Mouse (Mus musculus): ENCODE results near the gene Galnt6. TPM values are rescaled to one million over a fixed set of nuclear protein-coding genes. Genes with fewer than 3 reads are reported as not detected.
A peak's percentile ranks its signal among the peaks of the same experiment; 100 is the strongest.

Galnt6 gene
- polyA plus RNA-seq, 1 experiment, result 34.7 TPM

GRCm38 (mm10) chr15:100747121-100747963, 18.2 kb upstream of the Galnt6 start:
- Histone ChIP-seq H3K27ac (ENCODE audit: control insufficient read depth, insufficient read depth, low read length) (no peak overlapping the region; the same call in 1 of the 2 replicates), H3K36me3 (ENCODE audit: control insufficient read depth, insufficient read depth, low read length) (no peaks in the 10 kb centered on the region), H3K27me3 (ENCODE audit: control insufficient read depth, insufficient read depth, low read length) (no peaks in the 10 kb centered on the region), H3K4me1 (replicated peaks; ENCODE audit: control insufficient read depth, insufficient read depth, low read length) (peaks cover 6% of the 10 kb centered on the region), H3K4me3 (ENCODE audit: control insufficient read depth, insufficient read depth, low read length) (no peak overlapping the region)
- DNase-seq, result peak; percentile 35
- WGBS, result 15% methylated on average over 27 of the region's 27 CpGs
- TF ChIP-seq CTCF (IDR thresholded peaks at IDR 0.05; ENCODE audit: borderline replicate concordance, control insufficient read depth, extremely low read depth, insufficient read depth, low read length, poor library complexity) (no peak), POLR2A (IDR thresholded peaks at IDR 0.05; ENCODE audit: control insufficient read depth, extremely low read depth, insufficient read depth, low read length, poor library complexity) (no peak)

GRCm38 (mm10) chr15:100746478-100747120, 17.4 kb upstream of the Galnt6 start:
- DNase-seq, result no peak
- H3K27ac ChIP-seq (ENCODE audit: control insufficient read depth, insufficient read depth, low read length), result no peak overlapping the region
- no peaks in the 10 kb centered on the region for H3K27me3 ChIP-seq (ENCODE audit: control insufficient read depth, insufficient read depth, low read length)
- TF ChIP-seq POLR2A (IDR thresholded peaks at IDR 0.05; ENCODE audit: control insufficient read depth, extremely low read depth, insufficient read depth, low read length, poor library complexity) (no peak), CTCF (IDR thresholded peaks at IDR 0.05; ENCODE audit: borderline replicate concordance, control insufficient read depth, extremely low read depth, insufficient read depth, low read length, poor library complexity) (no peak)
- H3K36me3 ChIP-seq (ENCODE audit: control insufficient read depth, insufficient read depth, low read length), result no peaks in the 10 kb centered on the region
- WGBS, result 78% methylated on average over 6 of the region's 6 CpGs
- peaks cover 6% of the 10 kb centered on the region for H3K4me1 ChIP-seq (replicated peaks; ENCODE audit: control insufficient read depth, insufficient read depth, low read length)
- H3K4me3 ChIP-seq (ENCODE audit: control insufficient read depth, insufficient read depth, low read length), result no peak overlapping the region

- H3K36me3 ChIP-seq (ENCODE audit: control insufficient read depth, insufficient read depth, low read length), result no peaks in the 10 kb centered on the region
- peaks cover 10% of the 10 kb centered on the region for H3K4me1 ChIP-seq (replicated peaks; ENCODE audit: control insufficient read depth, insufficient read depth, low read length)
- TF ChIP-seq CTCF (IDR thresholded peaks at IDR 0.05; ENCODE audit: borderline replicate concordance, control insufficient read depth, extremely low read depth, insufficient read depth, low read length, poor library complexity) (no peak), POLR2A (IDR thresholded peaks at IDR 0.05; ENCODE audit: control insufficient read depth, extremely low read depth, insufficient read depth, low read length, poor library complexity) (no peak)
- no peak overlapping the region for H3K27ac ChIP-seq (ENCODE audit: control insufficient read depth, insufficient read depth, low read length)
- no peaks in the 10 kb centered on the region for H3K27me3 ChIP-seq (ENCODE audit: control insufficient read depth, insufficient read depth, low read length)
- no peak overlapping the region for H3K4me3 ChIP-seq (ENCODE audit: control insufficient read depth, insufficient read depth, low read length)
- WGBS, result 95% methylated on average over 6 of the region's 6 CpGs
- DNase-seq, result no peak
These were observed 14.1 kb upstream of the Galnt6 start for GRCm38 (mm10) chr15:100743238-100743637.

- Histone ChIP-seq H3K4me1 (replicated peaks; ENCODE audit: control insufficient read depth, insufficient read depth, low read length) (peaks cover 18% of the 10 kb centered on the region), H3K36me3 (ENCODE audit: control insufficient read depth, insufficient read depth, low read length) (no peaks in the 10 kb centered on the region), H3K27ac (ENCODE audit: control insufficient read depth, insufficient read depth, low read length) (no peak overlapping the region), H3K27me3 (ENCODE audit: control insufficient read depth, insufficient read depth, low read length) (no peaks in the 10 kb centered on the region), H3K4me3 (ENCODE audit: control insufficient read depth, insufficient read depth, low read length) (no peak overlapping the region)
- DNase-seq, result no peak
- WGBS, result 97% methylated on average over 6 of the region's 6 CpGs
- TF ChIP-seq CTCF (IDR thresholded peaks at IDR 0.05; ENCODE audit: borderline replicate concordance, control insufficient read depth, extremely low read depth, insufficient read depth, low read length, poor library complexity) (no peak), POLR2A (IDR thresholded peaks at IDR 0.05; ENCODE audit: control insufficient read depth, extremely low read depth, insufficient read depth, low read length, poor library complexity) (no peak)
These were observed 10.3 kb upstream of the Galnt6 start for GRCm38 (mm10) chr15:100739442-100739841.

- DNase-seq, result no peak
- Histone ChIP-seq H3K36me3 (ENCODE audit: control insufficient read depth, insufficient read depth, low read length) (no peaks in the 10 kb centered on the region), H3K4me3 (ENCODE audit: control insufficient read depth, insufficient read depth, low read length) (no peak overlapping the region), H3K4me1 (replicated peaks; ENCODE audit: control insufficient read depth, insufficient read depth, low read length) (peaks cover 18% of the 10 kb centered on the region), H3K27me3 (ENCODE audit: control insufficient read depth, insufficient read depth, low read length) (no peaks in the 10 kb centered on the region), H3K27ac (ENCODE audit: control insufficient read depth, insufficient read depth, low read length) (no peak overlapping the region)
- 35% methylated on average over 7 of the region's 7 CpGs for WGBS
- TF ChIP-seq CTCF (IDR thresholded peaks at IDR 0.05; ENCODE audit: borderline replicate concordance, control insufficient read depth, extremely low read depth, insufficient read depth, low read length, poor library complexity) (no peak), POLR2A (IDR thresholded peaks at IDR 0.05; ENCODE audit: control insufficient read depth, extremely low read depth, insufficient read depth, low read length, poor library complexity) (no peak)
These were observed 9.2 kb upstream of the Galnt6 start for GRCm38 (mm10) chr15:100738351-100738781.

GRCm38 (mm10) chr15:100737667-100738066, 8.5 kb upstream of the Galnt6 start:
- Histone ChIP-seq H3K27me3 (ENCODE audit: control insufficient read depth, insufficient read depth, low read length) (no peaks in the 10 kb centered on the region), H3K4me1 (replicated peaks; ENCODE audit: control insufficient read depth, insufficient read depth, low read length) (peaks cover 22% of the 10 kb centered on the region), H3K4me3 (ENCODE audit: control insufficient read depth, insufficient read depth, low read length) (no peak overlapping the region), H3K27ac (ENCODE audit: control insufficient read depth, insufficient read depth, low read length) (peak overlapping the region; percentile 49; the same call in 1 of the 2 replicates), H3K36me3 (ENCODE audit: control insufficient read depth, insufficient read depth, low read length) (no peaks in the 10 kb centered on the region)
- no peak for TF ChIP-seq POLR2A (IDR thresholded peaks at IDR 0.05; ENCODE audit: control insufficient read depth, extremely low read depth, insufficient read depth, low read length, poor library complexity)
- no peak for TF ChIP-seq CTCF (IDR thresholded peaks at IDR 0.05; ENCODE audit: borderline replicate concordance, control insufficient read depth, extremely low read depth, insufficient read depth, low read length, poor library complexity)
- no peak for DNase-seq
- 59% methylated on average over 3 of the region's 3 CpGs for WGBS

Data from thymus, adult 2 months (tissue).